Mouse (Mus musculus): Measurements from ENCODE around the gene Cbl. TPM values are rescaled to one million over a fixed set of nuclear protein-coding genes. Genes with fewer than 3 reads are reported as not detected.
A peak's percentile ranks its signal among the peaks of the same experiment; 100 is the strongest.

Gene Cbl
- total and polyA plus RNA-seq, 3 experiments = 20.3 to 137 (median 25.5) TPM

GRCm38 (mm10) chr9:44130034-44130433, 103.8 kb downstream of the Cbl start:
- no peak for TF ChIP-seq POLR2AphosphoS5 (IDR thresholded peaks at IDR 0.05; ENCODE audit: insufficient replicate concordance, low read depth, low read length)
- no peak for TF ChIP-seq CTCF (IDR thresholded peaks at IDR 0.05; ENCODE audit: low read depth, low read length)
- TF ChIP-seq GATA1 (IDR thresholded peaks at IDR 0.05; ENCODE audit: borderline replicate concordance, low read length) = no peak
- no peak for TF ChIP-seq TAL1 (conservative IDR thresholded peaks at IDR 0.05; ENCODE audit: low read depth, low read length)
- TF ChIP-seq GATA2 (IDR thresholded peaks at IDR 0.05; ENCODE audit: borderline replicate concordance, low read depth, low read length) = no peak
- Histone ChIP-seq H3K4me3 (ENCODE audit: low read depth, low read length) (no peak overlapping the region; the same call in 1 of the 2 replicates), H3K9me3 (replicated peaks) (no peaks in the 10 kb centered on the region), H3K4me1 (ENCODE audit: insufficient read depth, low read depth, low read length) (peaks cover 32% of the 10 kb centered on the region), H3K36me3 (replicated peaks) (no peaks in the 10 kb centered on the region), H3K27me3 (ENCODE audit: insufficient read depth, low read length) (peaks cover 63% of the 10 kb centered on the region)
- ATAC-seq (ENCODE audit: extremely low read depth, insufficient number of reproducible peaks, low FRiP score, poor library complexity, severe bottlenecking) = no peak
- no peak for DNase-seq (ENCODE audit: low spot score)

DNA sequence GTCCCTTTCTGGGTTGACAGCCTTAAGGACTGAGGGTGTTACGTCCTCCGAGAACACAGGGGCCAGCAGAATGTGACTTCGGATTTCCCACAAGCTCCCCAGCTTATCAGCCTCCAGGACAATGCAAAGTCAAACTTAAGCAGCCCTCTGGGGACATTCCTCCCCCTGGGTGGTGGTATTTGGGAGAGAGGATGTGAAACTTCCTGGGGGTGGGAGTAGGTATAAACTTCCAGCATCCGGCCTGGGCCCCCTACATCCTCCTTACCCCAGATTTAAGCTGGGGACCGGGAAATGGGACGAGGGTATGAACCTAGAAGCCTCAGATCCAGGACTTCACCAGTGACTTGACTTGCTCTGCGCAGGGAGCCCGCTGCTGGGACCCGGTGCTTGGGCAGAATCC, 104.2 kb downstream of the Cbl start:
- TF ChIP-seq GATA1 (IDR thresholded peaks at IDR 0.05; ENCODE audit: borderline replicate concordance, low read length) (no peak), GATA2 (IDR thresholded peaks at IDR 0.05; ENCODE audit: borderline replicate concordance, low read depth, low read length) (no peak), TAL1 (conservative IDR thresholded peaks at IDR 0.05; ENCODE audit: low read depth, low read length) (no peak), POLR2AphosphoS5 (IDR thresholded peaks at IDR 0.05; ENCODE audit: insufficient replicate concordance, low read depth, low read length) (no peak), CTCF (IDR thresholded peaks at IDR 0.05; ENCODE audit: low read depth, low read length) (no peak)
- peaks cover 30% of the 10 kb centered on the region for H3K4me1 ChIP-seq (ENCODE audit: insufficient read depth, low read depth, low read length)
- no peaks in the 10 kb centered on the region for H3K9me3 ChIP-seq (replicated peaks)
- no peak for DNase-seq (ENCODE audit: low spot score)
- no peaks in the 10 kb centered on the region for H3K36me3 ChIP-seq (replicated peaks)
- H3K27me3 ChIP-seq (ENCODE audit: insufficient read depth, low read length) = peaks cover 59% of the 10 kb centered on the region
- H3K4me3 ChIP-seq (ENCODE audit: low read depth, low read length) = no peak overlapping the region; the same call in 1 of the 2 replicates
- ATAC-seq (ENCODE audit: extremely low read depth, insufficient number of reproducible peaks, low FRiP score, poor library complexity, severe bottlenecking) = no peak

DNA sequence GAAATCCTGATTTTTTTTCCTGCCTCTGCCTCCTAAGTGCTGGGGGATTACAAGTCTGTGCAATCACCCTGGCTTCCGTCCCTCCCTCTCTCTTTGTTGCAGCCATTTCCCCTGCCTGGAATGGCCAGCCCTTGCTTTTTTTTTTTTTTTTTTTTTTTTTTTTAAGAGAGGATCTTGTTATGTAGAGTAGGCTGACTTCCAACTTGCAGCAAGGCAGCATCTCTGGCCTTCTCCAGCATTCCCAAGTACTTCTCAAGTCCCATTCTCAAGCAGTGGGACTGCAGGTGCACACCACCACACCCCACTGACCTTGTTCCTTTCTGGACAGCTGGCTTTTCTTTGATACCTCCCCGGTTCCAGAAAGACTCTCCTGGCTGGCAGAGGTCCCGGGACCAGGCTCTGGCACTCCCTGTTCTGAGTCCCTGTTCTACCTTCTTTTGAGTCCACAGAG, 106.5 kb downstream of the Cbl start:
- no peak for TF ChIP-seq POLR2AphosphoS5 (IDR thresholded peaks at IDR 0.05; ENCODE audit: insufficient replicate concordance, low read depth, low read length)
- TF ChIP-seq GATA2 (IDR thresholded peaks at IDR 0.05; ENCODE audit: borderline replicate concordance, low read depth, low read length) = no peak
- no peak for TF ChIP-seq TAL1 (conservative IDR thresholded peaks at IDR 0.05; ENCODE audit: low read depth, low read length)
- no peak for TF ChIP-seq CTCF (IDR thresholded peaks at IDR 0.05; ENCODE audit: low read depth, low read length)
- TF ChIP-seq GATA1 (IDR thresholded peaks at IDR 0.05; ENCODE audit: borderline replicate concordance, low read length) = no peak
- Histone ChIP-seq H3K9me3 (replicated peaks) (no peaks in the 10 kb centered on the region), H3K4me1 (ENCODE audit: insufficient read depth, low read depth, low read length) (peaks cover 23% of the 10 kb centered on the region), H3K36me3 (replicated peaks) (no peaks in the 10 kb centered on the region), H3K4me3 (ENCODE audit: low read depth, low read length) (no peak overlapping the region), H3K27me3 (ENCODE audit: insufficient read depth, low read length) (peaks cover 37% of the 10 kb centered on the region)
- ATAC-seq (ENCODE audit: extremely low read depth, insufficient number of reproducible peaks, low FRiP score, poor library complexity, severe bottlenecking) = no peak
- DNase-seq (ENCODE audit: low spot score) = no peak

DNA sequence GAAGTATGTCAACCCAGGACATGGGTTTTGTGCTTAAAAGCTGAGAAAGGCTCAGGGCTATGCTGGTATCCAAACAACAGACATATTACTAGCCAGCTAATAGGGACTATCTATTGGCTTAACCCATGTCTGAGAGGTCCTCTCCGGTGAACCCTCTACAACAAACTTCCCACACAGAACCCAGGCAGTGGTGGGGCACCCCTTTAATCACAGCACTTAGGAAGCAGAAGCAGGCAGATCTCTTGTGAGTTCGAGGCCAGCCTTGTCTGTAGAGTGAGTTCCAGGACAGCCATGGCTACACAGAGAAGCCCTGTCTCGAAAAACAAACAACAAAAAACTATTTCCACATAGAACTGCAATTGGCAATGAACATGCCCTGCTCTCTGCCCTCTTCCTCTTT, 107.1 kb downstream of the Cbl start:
- H3K9me3 ChIP-seq (replicated peaks) = no peaks in the 10 kb centered on the region
- H3K27me3 ChIP-seq (ENCODE audit: insufficient read depth, low read length) = peaks cover 34% of the 10 kb centered on the region
- H3K4me3 ChIP-seq (ENCODE audit: low read depth, low read length) = no peak overlapping the region
- ATAC-seq (ENCODE audit: extremely low read depth, insufficient number of reproducible peaks, low FRiP score, poor library complexity, severe bottlenecking) (no peak), DNase-seq (ENCODE audit: low spot score) (no peak)
- TF ChIP-seq CTCF (IDR thresholded peaks at IDR 0.05; ENCODE audit: low read depth, low read length) (no peak), POLR2AphosphoS5 (IDR thresholded peaks at IDR 0.05; ENCODE audit: insufficient replicate concordance, low read depth, low read length) (no peak), TAL1 (conservative IDR thresholded peaks at IDR 0.05; ENCODE audit: low read depth, low read length) (no peak), GATA2 (IDR thresholded peaks at IDR 0.05; ENCODE audit: borderline replicate concordance, low read depth, low read length) (no peak), GATA1 (IDR thresholded peaks at IDR 0.05; ENCODE audit: borderline replicate concordance, low read length) (no peak)
- H3K36me3 ChIP-seq (replicated peaks) = no peaks in the 10 kb centered on the region
- H3K4me1 ChIP-seq (ENCODE audit: insufficient read depth, low read depth, low read length) = peaks cover 23% of the 10 kb centered on the region

DNA sequence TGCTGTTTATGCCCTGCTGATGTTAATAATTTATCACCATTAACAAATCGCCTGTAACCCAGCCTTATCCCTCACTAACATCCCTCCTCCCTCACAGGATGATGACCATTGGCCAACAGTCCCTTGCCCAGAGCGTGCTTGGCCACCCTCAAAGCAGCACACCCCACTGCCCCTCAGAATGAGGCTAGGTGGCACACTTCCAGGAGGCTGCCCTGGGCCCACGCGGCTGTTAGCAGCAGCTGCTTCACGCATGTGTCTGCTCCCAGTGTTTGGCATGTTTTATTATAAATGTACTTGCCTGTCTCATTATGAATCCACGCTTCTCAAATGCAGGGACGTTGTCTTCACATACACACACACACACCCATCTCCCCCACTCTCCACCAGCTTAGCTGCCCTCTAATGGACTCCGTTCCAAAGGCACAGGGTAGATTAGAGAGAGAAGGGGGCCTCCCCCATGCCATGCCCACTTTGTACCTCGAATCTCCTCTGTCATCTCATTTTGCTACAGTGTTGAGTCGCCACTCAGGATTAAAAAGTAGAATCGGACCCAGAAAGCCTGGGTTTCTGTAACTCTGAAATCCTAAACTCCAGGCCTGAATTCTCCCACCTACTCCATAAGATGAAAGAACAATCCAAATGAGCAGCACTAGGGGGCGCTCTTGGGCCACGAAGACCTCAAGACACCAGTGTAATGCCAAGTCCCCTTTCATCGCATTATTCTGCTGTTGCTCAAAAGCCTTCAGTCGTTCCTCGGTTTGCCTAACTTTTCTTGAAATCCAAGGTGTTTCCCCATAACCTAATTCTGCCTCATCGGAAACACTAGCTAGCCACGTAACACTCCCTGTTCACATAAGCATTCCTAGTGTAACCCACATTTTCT, 108.1 kb downstream of the Cbl start:
- no peak for ATAC-seq (ENCODE audit: extremely low read depth, insufficient number of reproducible peaks, low FRiP score, poor library complexity, severe bottlenecking)
- peak; percentile 84 for TF ChIP-seq CTCF (IDR thresholded peaks at IDR 0.05; ENCODE audit: low read depth, low read length)
- TF ChIP-seq POLR2AphosphoS5 (IDR thresholded peaks at IDR 0.05; ENCODE audit: insufficient replicate concordance, low read depth, low read length) = no peak
- Histone ChIP-seq H3K9me3 (replicated peaks) (no peaks in the 10 kb centered on the region), H3K36me3 (replicated peaks) (no peaks in the 10 kb centered on the region), H3K4me3 (ENCODE audit: low read depth, low read length) (no peak overlapping the region), H3K4me1 (ENCODE audit: insufficient read depth, low read depth, low read length) (peaks cover 21% of the 10 kb centered on the region), H3K27me3 (ENCODE audit: insufficient read depth, low read length) (peaks cover 27% of the 10 kb centered on the region)
- DNase-seq (ENCODE audit: low spot score) = peak; percentile 66

GRCm38 (mm10) chr9:44125026-44125425, 108.8 kb downstream of the Cbl start:
- DNase-seq (ENCODE audit: low spot score) = no peak
- H3K9me3 ChIP-seq (replicated peaks) = no peaks in the 10 kb centered on the region
- no peak for TF ChIP-seq GATA1 (IDR thresholded peaks at IDR 0.05; ENCODE audit: borderline replicate concordance, low read length)
- ATAC-seq (ENCODE audit: extremely low read depth, insufficient number of reproducible peaks, low FRiP score, poor library complexity, severe bottlenecking) = no peak
- H3K27me3 ChIP-seq (ENCODE audit: insufficient read depth, low read length) = peaks cover 26% of the 10 kb centered on the region
- H3K4me1 ChIP-seq (ENCODE audit: insufficient read depth, low read depth, low read length) = peaks cover 14% of the 10 kb centered on the region
- no peak overlapping the region for H3K4me3 ChIP-seq (ENCODE audit: low read depth, low read length)
- no peaks in the 10 kb centered on the region for H3K36me3 ChIP-seq (replicated peaks)
